Mouse (Mus musculus): ENCODE measurements around the gene Ppp1r35. TPM values are rescaled to one million over a fixed set of nuclear protein-coding genes. Genes with fewer than 3 reads are reported as not detected.

Ppp1r35 gene
- polyA plus RNA-seq, 1 experiment from 2014 or later: 36.6 TPM

GRCm38 (mm10) chr5:137785164-137786031 is 6.7 kb downstream of the Ppp1r35 start:
- Histone ChIP-seq H3K4me3 (ENCODE audit: low read depth, low read length) (peak overlapping the region; percentile 79), H3K4me2 (ENCODE audit: low read length) (peak overlapping the region; percentile 90), H3K9me3 (replicated peaks; ENCODE audit: control insufficient read depth, low read length, poor library complexity, severe bottlenecking) (no peaks in the 10 kb centered on the region), H3K27me3 (ENCODE audit: control insufficient read depth, insufficient read depth, low read depth, low read length) (no peaks in the 10 kb centered on the region), H3K9ac (ENCODE audit: low read depth, low read length) (peak overlapping the region; percentile 91), H3K27ac (ENCODE audit: low read length) (peak overlapping the region; percentile 96), H3K4me1 (ENCODE audit: control insufficient read depth, insufficient read depth, low read length) (peaks cover 44% of the 10 kb centered on the region), H3K36me3 (ENCODE audit: control insufficient read depth, insufficient read depth, low read length) (peaks cover 17% of the 10 kb centered on the region)
- ATAC-seq: peak; percentile 13
- 3% methylated on average over 44 of the region's 62 CpGs for WGBS

GRCm38 (mm10) chr5:137786109-137786942 is 7.7 kb downstream of the Ppp1r35 start:
- H3K9me3 ChIP-seq (replicated peaks; ENCODE audit: control insufficient read depth, low read length, poor library complexity, severe bottlenecking): no peaks in the 10 kb centered on the region
- peaks cover 40% of the 10 kb centered on the region for H3K4me1 ChIP-seq (ENCODE audit: control insufficient read depth, insufficient read depth, low read length)
- no peaks in the 10 kb centered on the region for H3K27me3 ChIP-seq (ENCODE audit: control insufficient read depth, insufficient read depth, low read depth, low read length)
- H3K4me2 ChIP-seq (ENCODE audit: low read length): peak overlapping the region; percentile 90
- H3K4me3 ChIP-seq (ENCODE audit: low read depth, low read length): peak overlapping the region; percentile 79
- peak overlapping the region; percentile 91 for H3K9ac ChIP-seq (ENCODE audit: low read depth, low read length)
- peak; percentile 86 for ATAC-seq
- H3K27ac ChIP-seq (ENCODE audit: low read length): peak overlapping the region; percentile 96
- peaks cover 17% of the 10 kb centered on the region for H3K36me3 ChIP-seq (ENCODE audit: control insufficient read depth, insufficient read depth, low read length)
- under 1% methylated on average over 79 of the region's 79 CpGs for WGBS

DNA sequence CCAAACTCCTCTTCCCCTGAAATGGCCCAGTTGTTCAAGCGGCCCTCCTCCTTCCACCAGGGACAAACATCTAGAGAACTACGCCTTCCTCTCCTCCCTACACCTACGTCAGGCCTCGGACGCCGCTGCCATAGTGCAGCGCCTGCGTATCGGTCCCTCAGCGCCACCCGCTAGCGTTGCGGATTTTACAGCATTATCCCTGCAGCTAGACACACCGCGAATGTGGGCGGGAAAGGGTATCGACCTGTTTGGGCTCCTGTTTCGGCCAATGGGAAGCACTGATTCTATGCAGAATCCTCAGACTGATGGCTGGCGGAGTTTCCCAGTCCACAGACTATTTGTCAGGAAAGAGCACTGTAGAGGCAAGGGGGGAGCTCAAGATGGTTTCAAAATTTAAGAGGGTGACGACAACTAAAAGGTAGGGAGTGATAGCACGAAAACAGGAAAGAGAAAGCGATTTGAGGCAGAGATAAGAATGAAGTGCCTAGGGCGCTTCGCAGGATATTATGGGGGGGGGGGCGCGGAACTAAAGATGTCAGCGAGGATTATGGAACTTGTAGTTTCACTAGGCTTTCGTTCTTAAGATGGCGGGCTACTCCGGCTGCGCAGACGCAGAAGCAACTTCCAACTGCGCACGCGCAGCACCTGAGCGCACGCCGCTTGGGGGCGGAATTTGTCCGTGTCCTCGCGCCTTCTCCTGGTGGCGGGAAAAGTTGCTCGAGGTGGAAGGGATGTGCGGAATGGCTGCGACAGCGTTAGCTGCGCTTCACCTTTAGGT is 8.7 kb downstream of the Ppp1r35 start, which contains the start of the genes Mepce and Zcwpw1:
Gene Mepce, minus strand, starts transcription at position 505 of the 778 bp plus-strand sequence.
Gene Zcwpw1, plus strand, starts transcription at position 648 of the 778 bp plus-strand sequence.
- Histone ChIP-seq H3K36me3 (ENCODE audit: control insufficient read depth, insufficient read depth, low read length) (peaks cover 9% of the 10 kb centered on the region), H3K27me3 (ENCODE audit: control insufficient read depth, insufficient read depth, low read depth, low read length) (no peaks in the 10 kb centered on the region), H3K4me2 (ENCODE audit: low read length) (peak within 1 kb of the TSS; percentile 70), H3K4me3 (ENCODE audit: low read depth, low read length) (peak within 1 kb of the TSS; percentile 79), H3K9ac (ENCODE audit: low read depth, low read length) (peak within 1 kb of the TSS; percentile 70), H3K9me3 (replicated peaks; ENCODE audit: control insufficient read depth, low read length, poor library complexity, severe bottlenecking) (no peaks in the 10 kb centered on the region), H3K27ac (ENCODE audit: low read length) (peak within 1 kb of the TSS; percentile 96), H3K4me1 (ENCODE audit: control insufficient read depth, insufficient read depth, low read length) (peaks cover 33% of the 10 kb centered on the region)
- under 1% methylated on average over 48 of the region's 48 CpGs for WGBS
- peak; percentile 82 for ATAC-seq

DNA sequence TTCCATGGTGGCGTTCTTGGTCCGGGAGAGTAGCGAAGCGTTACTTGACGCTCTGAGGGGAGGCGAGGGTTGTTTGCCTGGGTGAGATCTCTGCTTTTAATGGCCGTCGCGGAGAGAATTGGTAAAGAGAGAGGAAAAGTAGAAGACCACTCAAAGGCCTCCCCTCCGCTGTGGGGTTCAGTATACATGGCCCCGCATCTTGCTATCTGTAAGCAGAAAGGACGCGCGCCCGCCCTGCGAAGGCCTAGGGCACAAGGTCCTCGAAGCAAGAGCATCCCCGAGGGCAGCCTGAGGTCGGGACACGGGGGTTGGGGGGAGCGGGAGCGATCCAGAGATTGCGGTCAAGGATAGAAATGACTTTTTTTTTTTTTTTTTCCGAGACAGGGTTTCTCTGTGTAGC is 9.5 kb downstream of the Ppp1r35 start:
- no peak overlapping the region for H3K9ac ChIP-seq (ENCODE audit: low read depth, low read length)
- no peak for ATAC-seq

GRCm38 (mm10) chr5:137788946-137789531 is 10.4 kb downstream of the Ppp1r35 start:
- ATAC-seq: no peak
- Histone ChIP-seq H3K4me3 (ENCODE audit: low read depth, low read length) (no peak overlapping the region), H3K27me3 (ENCODE audit: control insufficient read depth, insufficient read depth, low read depth, low read length) (no peaks in the 10 kb centered on the region), H3K9me3 (replicated peaks; ENCODE audit: control insufficient read depth, low read length, poor library complexity, severe bottlenecking) (no peaks in the 10 kb centered on the region), H3K27ac (ENCODE audit: low read length) (no peak overlapping the region), H3K4me2 (ENCODE audit: low read length) (no peak overlapping the region), H3K36me3 (ENCODE audit: control insufficient read depth, insufficient read depth, low read length) (0 out of 2 replicates have a peak, but pooled peaks cover under 1% of the 10 kb centered on the region), H3K4me1 (ENCODE audit: control insufficient read depth, insufficient read depth, low read length) (peaks cover 19% of the 10 kb centered on the region), H3K9ac (ENCODE audit: low read depth, low read length) (no peak overlapping the region)
- 95% methylated on average over 2 of the region's 2 CpGs for WGBS

More for the DNA sequence above, 9.5 kb downstream of the Ppp1r35 start:
- peaks cover 28% of the 10 kb centered on the region for H3K4me1 ChIP-seq (ENCODE audit: control insufficient read depth, insufficient read depth, low read length)
- no peaks in the 10 kb centered on the region for H3K9me3 ChIP-seq (replicated peaks; ENCODE audit: control insufficient read depth, low read length, poor library complexity, severe bottlenecking)
- H3K27me3 ChIP-seq (ENCODE audit: control insufficient read depth, insufficient read depth, low read depth, low read length): no peaks in the 10 kb centered on the region
- peak overlapping the region; percentile 79 for H3K4me3 ChIP-seq (ENCODE audit: low read depth, low read length)
- H3K4me2 ChIP-seq (ENCODE audit: low read length): peak overlapping the region; percentile 70
- WGBS: 74% methylated on average over 24 of the region's 24 CpGs
- 0 out of 2 replicates have a peak, but pooled peaks cover 2% of the 10 kb centered on the region for H3K36me3 ChIP-seq (ENCODE audit: control insufficient read depth, insufficient read depth, low read length)
- H3K27ac ChIP-seq (ENCODE audit: low read length): no peak overlapping the region

DNA sequence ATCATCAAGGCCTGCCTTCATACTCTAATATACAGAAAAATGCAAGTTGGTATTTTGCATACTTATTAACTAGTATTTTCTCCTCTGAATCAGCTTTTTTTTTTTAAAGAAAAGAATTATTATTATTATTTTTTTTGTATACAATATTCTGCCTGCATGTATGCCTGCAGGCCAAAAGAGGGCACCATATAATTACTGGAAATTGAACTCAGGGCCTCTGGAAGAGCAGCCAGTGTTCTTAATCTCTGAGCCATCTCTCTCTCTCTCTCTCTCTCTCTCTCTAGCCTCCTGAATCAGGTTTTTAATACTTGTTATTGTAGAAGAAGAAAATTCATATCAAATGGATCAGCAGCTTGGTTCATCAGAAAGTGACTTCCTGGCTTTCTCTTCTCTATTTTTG is 12.9 kb downstream of the Ppp1r35 start:
- Histone ChIP-seq H3K27ac (ENCODE audit: low read length) (no peak overlapping the region), H3K36me3 (ENCODE audit: control insufficient read depth, insufficient read depth, low read length) (no peaks in the 10 kb centered on the region), H3K27me3 (ENCODE audit: control insufficient read depth, insufficient read depth, low read depth, low read length) (no peaks in the 10 kb centered on the region), H3K9ac (ENCODE audit: low read depth, low read length) (no peak overlapping the region), H3K9me3 (replicated peaks; ENCODE audit: control insufficient read depth, low read length, poor library complexity, severe bottlenecking) (no peaks in the 10 kb centered on the region), H3K4me1 (ENCODE audit: control insufficient read depth, insufficient read depth, low read length) (peaks cover 6% of the 10 kb centered on the region), H3K4me2 (ENCODE audit: low read length) (no peak overlapping the region), H3K4me3 (ENCODE audit: low read depth, low read length) (no peak overlapping the region)
- no peak for ATAC-seq

DNA sequence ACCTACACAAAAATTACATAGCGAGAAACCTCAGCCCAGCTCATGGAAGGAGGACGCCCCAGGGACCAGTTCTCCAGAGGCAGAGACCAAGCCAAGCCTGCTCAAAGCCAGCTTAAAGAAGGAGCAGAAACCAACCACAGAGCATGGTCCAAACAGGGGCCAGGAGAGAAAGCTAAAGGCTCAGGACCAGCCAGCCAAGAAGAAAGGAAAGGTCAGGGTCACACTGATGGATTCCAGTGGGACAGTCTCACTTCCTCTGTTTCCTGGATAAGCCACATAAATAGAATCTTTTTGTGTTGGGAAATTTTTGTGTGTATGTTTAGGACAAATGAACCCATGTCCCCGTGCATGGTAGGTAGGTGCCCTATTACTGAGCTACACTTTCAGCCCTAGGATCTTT is 18.0 kb downstream of the Ppp1r35 start:
- no peak overlapping the region for H3K27ac ChIP-seq (ENCODE audit: low read length)
- H3K4me1 ChIP-seq (ENCODE audit: control insufficient read depth, insufficient read depth, low read length): no peaks in the 10 kb centered on the region
- no peak overlapping the region for H3K4me3 ChIP-seq (ENCODE audit: low read depth, low read length)
- no peak for ATAC-seq
- H3K9me3 ChIP-seq (replicated peaks; ENCODE audit: control insufficient read depth, low read length, poor library complexity, severe bottlenecking): no peaks in the 10 kb centered on the region
- no peaks in the 10 kb centered on the region for H3K27me3 ChIP-seq (ENCODE audit: control insufficient read depth, insufficient read depth, low read depth, low read length)
- no peaks in the 10 kb centered on the region for H3K36me3 ChIP-seq (ENCODE audit: control insufficient read depth, insufficient read depth, low read length)
- WGBS: 77% methylated on average over 3 of the region's 3 CpGs
- no peak overlapping the region for H3K9ac ChIP-seq (ENCODE audit: low read depth, low read length)
- H3K4me2 ChIP-seq (ENCODE audit: low read length): no peak overlapping the region

GRCm38 (mm10) chr5:137800917-137801316 is 22.3 kb downstream of the Ppp1r35 start:
- Histone ChIP-seq H3K4me3 (ENCODE audit: low read depth, low read length) (no peak overlapping the region), H3K36me3 (ENCODE audit: control insufficient read depth, insufficient read depth, low read length) (no peaks in the 10 kb centered on the region), H3K9me3 (replicated peaks; ENCODE audit: control insufficient read depth, low read length, poor library complexity, severe bottlenecking) (no peaks in the 10 kb centered on the region), H3K9ac (ENCODE audit: low read depth, low read length) (no peak overlapping the region), H3K27me3 (ENCODE audit: control insufficient read depth, insufficient read depth, low read depth, low read length) (no peaks in the 10 kb centered on the region), H3K27ac (ENCODE audit: low read length) (no peak overlapping the region), H3K4me2 (ENCODE audit: low read length) (no peak overlapping the region), H3K4me1 (ENCODE audit: control insufficient read depth, insufficient read depth, low read length) (no peaks in the 10 kb centered on the region)
- ATAC-seq: no peak
- WGBS: 89% methylated on average over 3 of the region's 3 CpGs

Measured in midbrain, embryonic 16.5 days (tissue).